Mouse (Mus musculus) embryonic fibroblast, embryonic 13.5 days (primary cell): ENCODE data around the gene Med31. TPM values are rescaled to one million over a fixed set of nuclear protein-coding genes. Genes with fewer than 3 reads are reported as not detected.

Experiments used
- H3K27ac ChIP-seq: 2 replicates; pipeline ENCODE4 v1.5.1; 2012; ENCODE audit warnings: low read length, control low read depth, inconsistent platforms; ENCODE audit not compliant: insufficient read depth
- H3K4me1 ChIP-seq: 2 replicates; pipeline ENCODE4 v1.6.1; 2011; ENCODE audit warnings: low read length; ENCODE audit not compliant: control insufficient read depth, insufficient read depth
- H3K4me3 ChIP-seq: 2 replicates; pipeline ENCODE4 v1.5.1; 2011; ENCODE audit warnings: mild to moderate bottlenecking, control low read depth, low read length; ENCODE audit not compliant: insufficient read depth
- CTCF ChIP-seq: IDR thresholded peaks from 2 replicates; pipeline ENCODE4 v1.5.1; 2011; ENCODE audit warnings: mild to moderate bottlenecking, control low read depth, low read length, moderate library complexity, borderline replicate concordance; ENCODE audit not compliant: insufficient read depth
- POLR2A ChIP-seq: IDR thresholded peaks from 2 replicates; pipeline ENCODE4 v1.6.1; 2011; ENCODE audit warnings: low read depth, mild to moderate bottlenecking, control low read depth, low read length, moderate library complexity
- polyA plus RNA-seq: library from polyadenylated mRNA; stranded (reverse); fragments of >200 nt; gene quantifications from 2 replicates; pipeline ENCODE4 v1.2.4, GENCODE M21; 2011; ENCODE audit warnings: low read depth; ENCODE audit not compliant: missing spikeins, insufficient read length

The Med31 gene
- polyA plus RNA-seq, 1 experiment = 13.5 TPM

- Histone ChIP-seq H3K4me3 (no peak overlapping the region), H3K27ac (no peak overlapping the region), H3K4me1 (no peaks in the 10 kb centered on the region)
- TF ChIP-seq POLR2A = no peak
- TF ChIP-seq CTCF = no peak
Measured at GRCm38 (mm10) chr11:72226020-72226791, 10.8 kb upstream of the Med31 start.

GRCm38 (mm10) chr11:72224865-72225264 lies 9.5 kb upstream of the Med31 start:
- Histone ChIP-seq H3K27ac (no peak overlapping the region), H3K4me1 (no peaks in the 10 kb centered on the region), H3K4me3 (no peak overlapping the region)
- no peak for TF ChIP-seq POLR2A
- peak; percentile 98 for TF ChIP-seq CTCF

- no peak for TF ChIP-seq POLR2A
- TF ChIP-seq CTCF = no peak
- no peak overlapping the region for H3K4me3 ChIP-seq
- H3K4me1 ChIP-seq = no peaks in the 10 kb centered on the region
- no peak overlapping the region for H3K27ac ChIP-seq
Measured at GRCm38 (mm10) chr11:72223414-72223813, 8.0 kb upstream of the Med31 start.

GRCm38 (mm10) chr11:72221278-72221677 lies 5.9 kb upstream of the Med31 start:
- TF ChIP-seq CTCF = peak; percentile 74
- no peak for TF ChIP-seq POLR2A
- no peaks in the 10 kb centered on the region; the same call in 1 of the 2 replicates for H3K4me1 ChIP-seq
- H3K27ac ChIP-seq = no peak overlapping the region
- no peak overlapping the region for H3K4me3 ChIP-seq

- TF ChIP-seq POLR2A (no peak), CTCF (no peak)
- Histone ChIP-seq H3K27ac (no peak overlapping the region), H3K4me3 (no peak overlapping the region), H3K4me1 (no peaks in the 10 kb centered on the region; the same call in 1 of the 2 replicates)
Measured at GRCm38 (mm10) chr11:72217116-72217515, 1.7 kb upstream of the Med31 start.

- no peak for TF ChIP-seq CTCF
- peak; percentile 77 for TF ChIP-seq POLR2A
- Histone ChIP-seq H3K27ac (no peak overlapping the region), H3K4me1 (no peaks in the 10 kb centered on the region; the same call in 1 of the 2 replicates), H3K4me3 (peak overlapping the region; percentile 83)
Measured at GRCm38 (mm10) chr11:72214591-72215409, 592 bp downstream of the Med31 start.

- no peak overlapping the region for H3K27ac ChIP-seq
- H3K4me1 ChIP-seq = no peaks in the 10 kb centered on the region
- TF ChIP-seq POLR2A (no peak), CTCF (no peak)
- H3K4me3 ChIP-seq = peak overlapping the region; percentile 96
Measured at GRCm38 (mm10) chr11:72207834-72208377, 7.5 kb downstream of the Med31 start.

- no peaks in the 10 kb centered on the region for H3K4me1 ChIP-seq
- H3K27ac ChIP-seq = no peak within 1 kb of the TSS
- peak within 1 kb of the TSS; percentile 96 for H3K4me3 ChIP-seq
- TF ChIP-seq POLR2A = peak; percentile 98
- TF ChIP-seq CTCF = no peak
Measured at GRCm38 (mm10) chr11:72207204-72207833, 8.1 kb downstream of the Med31 start, which contains the start of the genes 4933427D14Rik and Txndc17. Gene 4933427D14Rik (minus strand): TSS chr11:72207459. Gene Txndc17 (plus strand): TSS chr11:72207547.

GRCm38 (mm10) chr11:72206341-72207203 lies 8.8 kb downstream of the Med31 start, which contains the start of gene Gm43951:
Gene Gm43951 (minus strand): TSS chr11:72206840.
- Histone ChIP-seq H3K4me3 (peak within 1 kb of the TSS; percentile 96), H3K27ac (no peak within 1 kb of the TSS), H3K4me1 (no peaks in the 10 kb centered on the region)
- TF ChIP-seq CTCF (no peak), POLR2A (peak; percentile 17)
